Mouse (Mus musculus) liver, embryonic 11.5 days (tissue): Measurements from ENCODE around the gene Itga10. TPM values are rescaled to one million over a fixed set of nuclear protein-coding genes. Genes with fewer than 3 reads are reported as not detected.

Experiments used
- ATAC-seq: fragments of 200-750 bp; cut with Nextera tagmentation; replicated peaks from 2 replicates; pipeline ENCODE4 v1.8.0; 2017; ENCODE audit warnings: moderate number of reproducible peaks, mild to moderate bottlenecking, moderate TSS enrichment, moderate library complexity; ENCODE audit not compliant: low FRiP score
- DNase-seq: peaks from one replicate; pipeline ENCODE4 v3.0.0-alpha.2; 2017; ENCODE audit warnings: low spot score
- H3K27ac ChIP-seq: fragments of 300-500 bp; sonication (generic); 2 replicates; pipeline ENCODE4 v1.5.1; 2014; ENCODE audit warnings: mild to moderate bottlenecking, low read depth, low read length, control low read depth
- H3K27me3 ChIP-seq: fragments of 300-500 bp; sonication (generic); replicated peaks from 2 replicates; pipeline ENCODE4 v1.6.1; 2014; ENCODE audit warnings: low read length, mixed read lengths; ENCODE audit not compliant: control insufficient read depth, insufficient read depth
- H3K36me3 ChIP-seq: fragments of 300-500 bp; sonication (generic); 2 replicates; pipeline ENCODE4 v1.6.1; 2014; ENCODE audit warnings: mild to moderate bottlenecking, low read length, moderate library complexity, mixed read lengths; ENCODE audit not compliant: control insufficient read depth, insufficient read depth
- H3K4me1 ChIP-seq: fragments of 300-500 bp; sonication (generic); replicated peaks from 2 replicates; pipeline ENCODE4 v1.6.1; 2014; ENCODE audit warnings: low read length, mixed read lengths; ENCODE audit not compliant: control insufficient read depth, insufficient read depth
- H3K4me2 ChIP-seq: fragments of 300-500 bp; sonication (generic); 2 replicates; pipeline ENCODE4 v1.6.1; 2014; ENCODE audit warnings: mild to moderate bottlenecking, control low read depth, moderate library complexity
- H3K4me3 ChIP-seq: fragments of 300-500 bp; sonication (generic); 2 replicates; pipeline ENCODE4 v1.5.1; 2014; ENCODE audit warnings: low read depth, low read length, control low read depth
- H3K9ac ChIP-seq: fragments of 300-500 bp; sonication (generic); 2 replicates; pipeline ENCODE4 v1.6.1; 2014; ENCODE audit warnings: low read depth, low read length, control low read depth
- H3K9me3 ChIP-seq: fragments of 300-500 bp; sonication (generic); 2 replicates; pipeline ENCODE4 v1.6.1; 2016; ENCODE audit warnings: low read length, inconsistent platforms, mixed read lengths; ENCODE audit not compliant: control insufficient read depth
- WGBS: fragments of 180-500 bp; shearing (Covaris S2); extraction: QIAGEN DNeasy Blood & Tissue Kit; methylation state at CpG from one replicate; pipeline ENCODE4 v1.1.7; 2014; 5-methylcytosine and 5-hydroxymethylcytosine counted together
- polyA plus RNA-seq: library from polyadenylated mRNA; unstranded; fragments of >200 nt; fragmentation: Nextera tagmentation; extraction: Ambion mirVana; gene quantifications from 2 replicates; pipeline ENCODE4 v1.2.1, GENCODE M21; 2014

Itga10 gene
- polyA plus RNA-seq, 1 experiment from 2014 or later = 0.77 TPM

DNA sequence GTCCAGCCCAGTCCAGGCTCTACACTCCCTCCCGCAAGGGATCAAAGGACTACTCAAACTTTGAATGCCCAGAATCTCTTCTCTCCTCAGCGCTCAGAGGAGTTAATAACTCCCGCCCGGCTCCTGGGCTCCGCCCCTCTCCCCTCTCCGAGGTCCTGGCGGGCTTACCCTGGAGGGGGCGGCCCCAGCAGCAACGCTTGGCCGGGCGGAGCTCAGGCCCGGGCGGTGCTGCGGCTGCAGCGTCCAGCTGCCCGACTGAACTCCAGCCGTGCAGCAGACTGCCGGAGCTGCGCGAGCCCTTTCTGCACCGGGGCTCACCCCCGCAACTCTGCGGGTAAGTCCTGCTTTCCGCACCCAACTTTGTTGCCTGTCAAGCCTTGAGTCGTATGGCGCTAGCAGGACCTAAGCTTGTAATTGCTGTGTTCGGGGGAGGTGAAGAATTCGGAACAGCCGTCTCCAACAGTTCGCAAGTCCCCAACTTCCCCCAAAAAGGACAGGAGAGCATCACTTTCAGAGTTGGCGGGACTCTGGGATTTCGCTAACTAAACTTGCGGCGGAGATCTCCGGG lies 50.9 kb downstream of the Itga10 start, which contains the start of gene Pias3:
Gene Pias3, plus strand, starts transcription at position 187 of the 568 bp plus-strand sequence.
- peak within 1 kb of the TSS; percentile 88 for H3K27ac ChIP-seq
- H3K4me2 ChIP-seq = peak within 1 kb of the TSS; percentile 77
- no peaks in the 10 kb centered on the region for H3K9me3 ChIP-seq
- H3K27me3 ChIP-seq = no peaks in the 10 kb centered on the region
- DNase-seq (peak; percentile 87), ATAC-seq (peak; percentile 82)
- H3K4me1 ChIP-seq = peaks cover 5% of the 10 kb centered on the region
- peak within 1 kb of the TSS; percentile 82 for H3K4me3 ChIP-seq
- peak within 1 kb of the TSS; percentile 84 for H3K9ac ChIP-seq
- under 1% methylated on average over 35 of the region's 35 CpGs for WGBS
- H3K36me3 ChIP-seq = no peaks in the 10 kb centered on the region

DNA sequence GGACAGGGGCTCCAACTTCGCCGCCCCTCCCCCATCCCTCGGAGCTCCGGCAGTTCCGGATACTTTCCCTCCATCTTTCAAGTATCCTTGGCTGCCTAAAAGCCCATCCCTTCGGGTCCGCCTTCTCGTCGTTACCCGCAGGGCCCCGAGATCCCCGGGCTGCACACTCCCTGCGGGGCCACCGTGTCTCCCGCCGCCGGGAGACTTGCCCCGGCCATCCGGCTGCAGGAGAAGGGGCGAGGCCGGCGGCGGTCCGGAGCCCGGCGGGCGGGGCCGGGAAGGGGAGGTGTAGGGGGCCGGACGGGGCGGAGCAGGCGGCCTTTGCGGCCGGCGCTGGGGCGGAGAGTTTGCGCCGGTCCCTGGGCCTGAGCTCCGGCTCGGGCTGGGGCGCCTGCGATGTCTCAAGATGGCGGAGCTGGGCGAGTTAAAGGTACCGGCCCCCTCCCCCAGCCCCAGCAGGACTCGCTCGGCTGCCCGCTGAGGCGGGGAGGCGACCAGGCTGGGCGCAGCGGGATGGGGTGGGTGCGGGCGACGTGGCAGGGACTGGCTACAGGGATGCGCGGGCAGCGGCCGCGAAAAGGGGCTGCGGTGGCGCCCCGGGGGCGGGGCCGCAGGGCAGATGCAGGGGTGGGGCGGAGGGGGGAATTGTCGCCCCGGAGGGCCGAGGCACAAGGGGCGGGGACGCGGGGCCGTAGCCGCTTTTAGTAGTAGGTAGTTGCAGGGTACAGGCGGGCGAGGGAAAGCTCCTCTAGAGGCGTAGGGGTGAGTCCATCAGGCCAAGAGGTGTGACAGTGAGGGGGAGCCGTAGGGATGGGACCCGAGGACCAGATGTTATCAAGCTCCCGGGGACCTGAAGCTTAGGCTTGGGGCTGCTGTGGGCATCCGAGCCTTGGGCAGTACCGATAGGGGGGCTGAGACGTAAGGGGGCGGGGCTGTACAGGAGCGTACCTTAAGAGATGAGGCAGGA lies 51.7 kb downstream of the Itga10 start:
- WGBS = under 1% methylated on average over 81 of the region's 85 CpGs
- H3K9ac ChIP-seq = peak overlapping the region; percentile 84
- H3K4me3 ChIP-seq = peak overlapping the region; percentile 82
- ATAC-seq (peak; percentile 94), DNase-seq (peak; percentile 93)
- H3K27me3 ChIP-seq = no peaks in the 10 kb centered on the region
- peaks cover 5% of the 10 kb centered on the region for H3K4me1 ChIP-seq
- peak overlapping the region; percentile 88 for H3K27ac ChIP-seq
- no peaks in the 10 kb centered on the region for H3K36me3 ChIP-seq
- H3K9me3 ChIP-seq = no peaks in the 10 kb centered on the region
- peak overlapping the region; percentile 77 for H3K4me2 ChIP-seq

DNA sequence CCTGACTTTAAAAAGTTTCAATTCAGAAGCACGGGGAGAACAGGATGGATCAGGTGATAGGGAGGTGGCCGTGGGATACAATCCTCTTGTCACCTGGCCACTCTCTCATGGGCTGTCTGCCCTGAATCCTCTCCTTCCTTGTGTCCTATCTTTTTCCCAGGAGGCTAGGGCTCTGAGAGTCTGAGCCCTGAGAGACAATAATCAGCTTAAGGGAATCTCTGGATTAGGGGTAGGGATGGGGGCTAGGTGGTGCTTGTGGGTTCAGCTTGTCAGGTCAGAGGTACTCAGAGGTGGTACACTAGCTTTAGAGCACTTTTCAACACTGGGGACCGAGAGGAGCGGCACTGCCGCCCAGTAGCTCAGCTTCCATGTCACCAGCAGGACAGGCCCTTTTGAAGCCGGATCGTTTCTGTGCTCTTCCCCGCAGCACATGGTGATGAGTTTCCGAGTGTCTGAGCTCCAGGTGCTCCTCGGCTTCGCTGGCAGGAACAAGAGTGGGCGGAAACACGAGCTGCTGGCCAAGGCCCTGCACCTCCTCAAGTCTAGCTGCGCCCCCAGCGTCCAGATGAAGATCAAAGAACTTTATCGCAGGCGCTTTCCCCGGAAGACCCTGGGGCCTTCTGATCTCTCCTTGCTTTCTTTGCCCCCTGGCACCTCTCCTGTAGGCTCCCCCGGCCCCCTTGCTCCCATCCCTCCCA lies 53.8 kb downstream of the Itga10 start:
- peaks cover 5% of the 10 kb centered on the region for H3K4me1 ChIP-seq
- 60% methylated on average over 19 of the region's 19 CpGs for WGBS
- H3K36me3 ChIP-seq = no peaks in the 10 kb centered on the region
- no peaks in the 10 kb centered on the region for H3K27me3 ChIP-seq
- H3K27ac ChIP-seq = no peak overlapping the region
- DNase-seq (no peak), ATAC-seq (no peak)
- no peak overlapping the region for H3K9ac ChIP-seq
- H3K4me3 ChIP-seq = no peak overlapping the region
- H3K4me2 ChIP-seq = no peak overlapping the region
- H3K9me3 ChIP-seq = no peaks in the 10 kb centered on the region

DNA sequence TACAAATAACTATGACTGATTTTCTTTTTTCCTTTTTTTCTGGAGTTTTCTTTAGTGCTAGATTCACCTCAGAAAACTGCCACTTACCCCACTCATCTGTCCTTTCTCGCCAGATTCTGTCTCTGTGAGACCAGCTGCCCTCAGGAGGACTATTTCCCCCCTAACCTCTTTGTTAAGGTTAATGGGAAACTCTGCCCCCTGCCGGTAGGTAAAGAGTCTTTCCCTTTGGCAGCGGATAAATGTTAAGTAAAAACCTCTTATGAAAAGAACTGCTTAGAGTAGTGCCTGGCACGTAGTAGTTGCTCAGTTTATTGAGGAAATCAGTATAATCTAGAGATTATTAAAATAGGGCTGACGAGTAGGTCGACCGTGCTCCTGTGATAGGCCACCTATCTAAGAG lies 55.0 kb downstream of the Itga10 start:
- Histone ChIP-seq H3K4me2 (no peak overlapping the region), H3K27ac (no peak overlapping the region), H3K9ac (no peak overlapping the region), H3K9me3 (no peaks in the 10 kb centered on the region), H3K36me3 (no peaks in the 10 kb centered on the region), H3K27me3 (no peaks in the 10 kb centered on the region), H3K4me1 (peaks cover 5% of the 10 kb centered on the region), H3K4me3 (no peak overlapping the region)
- 45% methylated on average over 7 of the region's 7 CpGs for WGBS
- DNase-seq (no peak), ATAC-seq (no peak)

DNA sequence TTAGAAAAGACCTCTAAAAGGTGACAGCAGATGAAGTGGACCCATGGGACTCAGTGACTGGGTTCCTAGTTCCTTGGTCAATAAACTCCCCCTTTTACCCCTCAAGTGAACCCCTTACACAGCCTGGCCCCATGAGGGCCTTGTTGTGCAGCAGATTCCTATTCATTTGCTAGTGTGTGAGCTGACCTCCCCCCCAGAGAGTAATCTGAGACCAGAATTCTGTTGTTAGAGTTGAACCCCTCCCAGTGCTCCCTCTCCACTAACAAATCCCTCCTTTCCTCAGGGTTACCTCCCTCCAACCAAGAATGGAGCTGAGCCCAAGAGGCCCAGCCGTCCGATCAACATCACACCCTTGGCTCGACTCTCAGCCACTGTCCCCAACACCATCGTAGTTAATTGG lies 55.6 kb downstream of the Itga10 start:
- no peak for ATAC-seq
- Histone ChIP-seq H3K9me3 (no peaks in the 10 kb centered on the region), H3K9ac (no peak overlapping the region), H3K27ac (no peak overlapping the region), H3K4me1 (peaks cover 5% of the 10 kb centered on the region), H3K27me3 (no peaks in the 10 kb centered on the region), H3K4me3 (no peak overlapping the region), H3K4me2 (no peak overlapping the region), H3K36me3 (no peaks in the 10 kb centered on the region)
- 87% methylated on average over 4 of the region's 4 CpGs for WGBS
- DNase-seq = no peak

DNA sequence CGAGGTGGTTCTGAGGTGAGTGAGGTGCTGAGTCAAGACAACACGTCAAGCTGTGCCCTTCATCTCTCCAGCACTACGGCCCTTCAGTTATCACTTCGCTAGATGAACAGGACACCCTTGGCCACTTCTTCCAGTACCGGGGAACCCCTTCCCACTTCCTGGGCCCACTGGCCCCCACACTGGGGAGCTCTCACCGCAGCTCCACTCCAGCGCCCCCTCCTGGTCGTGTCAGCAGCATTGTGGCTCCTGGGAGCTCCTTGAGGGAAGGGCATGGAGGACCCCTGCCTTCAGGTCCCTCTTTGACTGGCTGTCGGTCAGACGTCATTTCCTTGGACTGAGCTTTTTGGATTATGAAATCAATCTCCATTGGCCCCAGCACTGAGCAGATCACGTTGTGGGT lies 59.4 kb downstream of the Itga10 start:
- no peaks in the 10 kb centered on the region for H3K36me3 ChIP-seq
- WGBS = 61% methylated on average over 11 of the region's 11 CpGs
- H3K4me1 ChIP-seq = no peaks in the 10 kb centered on the region; the same call in 1 of the 2 replicates
- no peak overlapping the region for H3K9ac ChIP-seq
- no peak for ATAC-seq
- no peak for DNase-seq
- H3K4me3 ChIP-seq = no peak overlapping the region
- no peaks in the 10 kb centered on the region for H3K9me3 ChIP-seq
- H3K27me3 ChIP-seq = peaks cover 13% of the 10 kb centered on the region
- H3K27ac ChIP-seq = no peak overlapping the region
- no peak overlapping the region for H3K4me2 ChIP-seq

DNA sequence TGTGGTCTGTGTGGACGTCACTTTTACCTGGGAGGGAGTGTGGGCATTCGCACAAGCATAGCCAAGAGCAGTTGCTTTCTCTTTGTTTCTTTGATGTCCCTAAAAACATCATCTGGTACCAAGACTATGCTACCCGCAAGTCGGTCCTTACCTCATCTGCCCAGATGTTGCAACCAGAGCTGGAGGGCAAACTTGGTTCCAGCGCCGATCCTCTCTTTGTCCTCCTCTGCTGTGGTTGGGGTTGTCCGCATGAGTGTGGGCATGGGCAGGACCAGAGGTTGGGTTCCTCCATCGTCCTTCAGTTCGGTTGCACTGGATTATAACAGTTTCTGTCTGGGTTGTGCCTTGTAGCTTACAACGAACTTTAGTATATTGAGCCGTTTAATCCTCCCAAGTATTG lies 60.8 kb downstream of the Itga10 start:
- 90% methylated on average over 11 of the region's 11 CpGs for WGBS
- H3K4me1 ChIP-seq = no peaks in the 10 kb centered on the region; the same call in 1 of the 2 replicates
- ATAC-seq (no peak), DNase-seq (no peak)
- H3K9ac ChIP-seq = no peak overlapping the region
- no peak overlapping the region for H3K27ac ChIP-seq
- peaks cover 8% of the 10 kb centered on the region for H3K36me3 ChIP-seq
- H3K27me3 ChIP-seq = peaks cover 13% of the 10 kb centered on the region
- no peak overlapping the region for H3K4me2 ChIP-seq
- no peak overlapping the region for H3K4me3 ChIP-seq
- H3K9me3 ChIP-seq = no peaks in the 10 kb centered on the region

DNA sequence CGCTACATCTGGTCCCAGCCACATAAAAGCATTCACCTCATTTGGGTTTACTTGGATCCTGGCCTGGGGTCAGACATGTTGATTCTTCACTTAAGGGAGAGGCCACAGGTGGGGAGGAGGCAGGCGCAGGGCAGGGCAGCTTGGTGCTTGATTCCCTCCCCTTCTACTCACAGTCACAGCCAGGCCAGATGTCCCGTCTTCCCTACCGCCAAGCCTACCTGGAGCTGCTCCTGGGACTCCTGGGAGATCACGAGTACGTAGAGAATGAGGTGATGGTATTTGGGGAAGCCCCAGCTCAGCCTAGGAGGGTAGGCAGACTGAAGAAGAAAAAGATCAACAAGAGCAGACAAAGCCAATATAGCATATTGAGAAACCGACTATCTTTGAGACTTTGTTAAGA lies 61.6 kb downstream of the Itga10 start:
- 68% methylated on average over 7 of the region's 7 CpGs for WGBS

More for the DNA sequence above, 61.6 kb downstream of the Itga10 start:
- ATAC-seq = no peak
- H3K9ac ChIP-seq = no peak overlapping the region
- peaks cover 14% of the 10 kb centered on the region for H3K36me3 ChIP-seq
- DNase-seq = no peak
- H3K4me3 ChIP-seq = no peak overlapping the region
- no peak overlapping the region for H3K27ac ChIP-seq
- H3K4me1 ChIP-seq = no peaks in the 10 kb centered on the region; the same call in 1 of the 2 replicates
- peaks cover 13% of the 10 kb centered on the region for H3K27me3 ChIP-seq
- H3K4me2 ChIP-seq = no peak overlapping the region
- H3K9me3 ChIP-seq = no peaks in the 10 kb centered on the region
